Mouse (Mus musculus) MEL (cell line): ENCODE measurements around the gene Cwc22. TPM values are rescaled to one million over a fixed set of nuclear protein-coding genes. Genes with fewer than 3 reads are reported as not detected.

Experiments used
- DNase-seq: peaks from one replicate; pipeline ENCODE4 v3.0.0; 2011; ENCODE audit warnings: low read depth, low spot score
- H3K27ac ChIP-seq: 2 replicates; pipeline ENCODE4 v1.5.1; 2012; ENCODE audit warnings: low read depth, mild to moderate bottlenecking, control low read depth, low read length, moderate library complexity; ENCODE audit not compliant: control insufficient read depth
- H3K27me3 ChIP-seq, 2 experiments: fragments of 150-350 bp in 1 of 2; sonication (generic) in 1 of 2; 2 replicates each; pipeline ENCODE4 v1.6.1; 2012; ENCODE audit warnings: low read length in 2 of 2, mild to moderate bottlenecking in 2 of 2, improper control_type of control experiment in 1 of 2, moderate library complexity in 1 of 2; ENCODE audit not compliant: insufficient read depth in 2 of 2, control insufficient read depth in 1 of 2
- H3K36me3 ChIP-seq, 2 experiments: 2 replicates each; pipeline ENCODE4 v1.6.1; 2012 to 2014; ENCODE audit warnings: low read length in 2 of 2, improper control_type of control experiment in 1 of 2, inconsistent platforms in 1 of 2, mild to moderate bottlenecking in 1 of 2; ENCODE audit not compliant: insufficient read depth in 2 of 2, control insufficient read depth in 1 of 2
- H3K4me1 ChIP-seq, 2 experiments: fragments of 150-350 bp in 1 of 2; sonication (generic) in 1 of 2; 2 replicates each; pipeline ENCODE4 v1.6.1; 2012; ENCODE audit warnings: low read length in 2 of 2, improper control_type of control experiment in 1 of 2, mild to moderate bottlenecking in 1 of 2; ENCODE audit not compliant: insufficient read depth in 2 of 2, control insufficient read depth in 1 of 2
- H3K4me3 ChIP-seq, 2 experiments: fragments of 150-350 bp in 1 of 2; sonication (generic) in 1 of 2; 2 replicates each; pipeline ENCODE4 v1.5.1; 2012; ENCODE audit warnings: low read depth in 2 of 2, low read length in 2 of 2, mild to moderate bottlenecking in 2 of 2, moderate library complexity in 2 of 2, control low read depth in 1 of 2, improper control_type of control experiment in 1 of 2; ENCODE audit not compliant: control insufficient read depth in 1 of 2, insufficient read depth in 1 of 2
- H3K79me2 ChIP-seq: 2 replicates; pipeline ENCODE4 v1.6.1; 2012; ENCODE audit warnings: mild to moderate bottlenecking, low read length, moderate library complexity; ENCODE audit not compliant: control insufficient read depth, poor library complexity, insufficient read depth
- H3K9ac ChIP-seq: 2 replicates; pipeline ENCODE4 v1.6.1; 2012; ENCODE audit warnings: low read depth, mild to moderate bottlenecking, control low read depth, low read length, moderate library complexity; ENCODE audit not compliant: control insufficient read depth, poor library complexity, severe bottlenecking
- H3K9me3 ChIP-seq: fragments of 150-350 bp; sonication (generic); replicated peaks from 2 replicates; pipeline ENCODE4 v1.6.1; 2012; ENCODE audit warnings: mild to moderate bottlenecking, low read length, improper control_type of control experiment, moderate library complexity; ENCODE audit not compliant: insufficient read depth
- CHD1 ChIP-seq: IDR thresholded peaks from 2 replicates; pipeline ENCODE4 v1.6.1; 2012; ENCODE audit warnings: low read depth, mild to moderate bottlenecking, inconsistent platforms, low read length, improper control_type of control experiment
- CHD2 ChIP-seq: IDR thresholded peaks from 2 replicates; pipeline ENCODE4 v1.6.1; 2011; ENCODE audit warnings: low read length, improper control_type of control experiment
- ELF1 ChIP-seq: IDR thresholded peaks from 2 replicates; pipeline ENCODE4 v1.6.1; 2014; ENCODE audit warnings: low read depth, mild to moderate bottlenecking, inconsistent platforms, low read length, improper control_type of control experiment, moderate library complexity
- EP300 ChIP-seq, 2 experiments: IDR thresholded peaks; 2 replicates each; pipeline ENCODE4 v1.6.1; 2011; ENCODE audit warnings: improper control_type of control experiment in 2 of 2, low read length in 2 of 2, low read depth in 1 of 2, mild to moderate bottlenecking in 1 of 2
- ETS1 ChIP-seq: IDR thresholded peaks from 2 replicates; pipeline ENCODE4 v1.6.1; 2012; ENCODE audit warnings: low read depth, mild to moderate bottlenecking, inconsistent platforms, low read length, improper control_type of control experiment, moderate library complexity
- GABPA ChIP-seq: IDR thresholded peaks from 2 replicates; pipeline ENCODE4 v1.6.1; 2012; ENCODE audit warnings: low read depth, mild to moderate bottlenecking, inconsistent platforms, low read length, improper control_type of control experiment, moderate library complexity
- HCFC1 ChIP-seq: IDR thresholded peaks from 2 replicates; pipeline ENCODE4 v1.6.1; 2012; ENCODE audit warnings: low read depth, mild to moderate bottlenecking, inconsistent platforms, low read length, improper control_type of control experiment, moderate library complexity
- JUND ChIP-seq: IDR thresholded peaks from 2 replicates; pipeline ENCODE4 v1.6.1; 2011; ENCODE audit warnings: low read depth, mild to moderate bottlenecking, improper control_type of control experiment, low read length
- MAX ChIP-seq: IDR thresholded peaks from 2 replicates; pipeline ENCODE4 v1.6.1; 2011; ENCODE audit warnings: low read length, improper control_type of control experiment
- MAZ ChIP-seq: IDR thresholded peaks from 2 replicates; pipeline ENCODE4 v1.6.1; 2012; ENCODE audit warnings: low read depth, mild to moderate bottlenecking, inconsistent platforms, low read length, improper control_type of control experiment
- MEF2A ChIP-seq: IDR thresholded peaks from 2 replicates; pipeline ENCODE4 v1.6.1; 2014; ENCODE audit warnings: low read depth, mild to moderate bottlenecking, inconsistent platforms, low read length, improper control_type of control experiment; ENCODE audit not compliant: poor library complexity, insufficient replicate concordance, severe bottlenecking; ENCODE audit errors: extremely low read depth
- MXI1 ChIP-seq: IDR thresholded peaks from 2 replicates; pipeline ENCODE4 v1.6.1; 2011; ENCODE audit warnings: mild to moderate bottlenecking, low read depth, low read length, improper control_type of control experiment
- MYB ChIP-seq: IDR thresholded peaks from 2 replicates; pipeline ENCODE4 v1.6.1; 2011; ENCODE audit warnings: mild to moderate bottlenecking, low read depth, low read length, improper control_type of control experiment
- MYC ChIP-seq: IDR thresholded peaks from 2 replicates; pipeline ENCODE4 v1.6.1; 2011; ENCODE audit warnings: low read depth, mild to moderate bottlenecking, low read length, improper control_type of control experiment, moderate library complexity
- POLR2A ChIP-seq, 2 experiments: IDR thresholded peaks; 2 replicates each; pipeline ENCODE4 v1.6.1; 2011 to 2012; ENCODE audit warnings: low read length in 2 of 2, mild to moderate bottlenecking in 2 of 2, control low read depth in 1 of 2, improper control_type of control experiment in 1 of 2, low read depth in 1 of 2, moderate library complexity in 1 of 2; ENCODE audit not compliant: control insufficient read depth in 1 of 2, insufficient read depth in 1 of 2, poor library complexity in 1 of 2
- POLR2AphosphoS2 ChIP-seq: IDR thresholded peaks from 2 replicates; pipeline ENCODE4 v1.6.1; 2011; ENCODE audit warnings: low read length, improper control_type of control experiment
- POLR2AphosphoS5 ChIP-seq: IDR thresholded peaks from 2 replicates; pipeline ENCODE4 v1.6.1; 2012; ENCODE audit warnings: low read depth, borderline replicate concordance, mild to moderate bottlenecking, inconsistent platforms, low read length, moderate library complexity, mixed read lengths
- RAD21 ChIP-seq: IDR thresholded peaks from 2 replicates; pipeline ENCODE4 v1.6.1; 2011; ENCODE audit warnings: mild to moderate bottlenecking, low read depth, low read length, improper control_type of control experiment
- RCOR1 ChIP-seq: IDR thresholded peaks from 2 replicates; pipeline ENCODE4 v1.6.1; 2012; ENCODE audit warnings: low read depth, mild to moderate bottlenecking, inconsistent platforms, low read length, improper control_type of control experiment
- SIN3A ChIP-seq: IDR thresholded peaks from 2 replicates; pipeline ENCODE4 v1.6.1; 2012; ENCODE audit warnings: low read length, improper control_type of control experiment, inconsistent platforms
- TBP ChIP-seq: IDR thresholded peaks from 2 replicates; pipeline ENCODE4 v1.8.0; 2011; ENCODE audit warnings: low read depth, low read length, improper control_type of control experiment
- TCF12 ChIP-seq: IDR thresholded peaks from 2 replicates; pipeline ENCODE4 v1.6.1; 2014; ENCODE audit warnings: low read depth, mild to moderate bottlenecking, inconsistent platforms, low read length, improper control_type of control experiment, moderate library complexity
- UBTF ChIP-seq: IDR thresholded peaks from 2 replicates; pipeline ENCODE4 v1.6.1; 2012; ENCODE audit warnings: low read depth, mild to moderate bottlenecking, inconsistent platforms, low read length, improper control_type of control experiment, moderate library complexity, borderline replicate concordance; ENCODE audit not compliant: insufficient read depth
- USF2 ChIP-seq, 2 experiments: IDR thresholded peaks; 2 replicates each; pipeline ENCODE4 v1.6.1; 2011 to 2012; ENCODE audit warnings: improper control_type of control experiment in 2 of 2, low read length in 2 of 2, borderline replicate concordance in 1 of 2, inconsistent platforms in 1 of 2, low read depth in 1 of 2, mild to moderate bottlenecking in 1 of 2; ENCODE audit not compliant: insufficient read depth in 1 of 2
- ZMIZ1 ChIP-seq: IDR thresholded peaks from 2 replicates; pipeline ENCODE4 v1.6.1; 2012; ENCODE audit warnings: low read depth, mild to moderate bottlenecking, inconsistent platforms, low read length, improper control_type of control experiment, moderate library complexity
- ZNF384 ChIP-seq: IDR thresholded peaks from 2 replicates; pipeline ENCODE4 v1.6.1; 2012; ENCODE audit warnings: low read depth, mild to moderate bottlenecking, inconsistent platforms, low read length, improper control_type of control experiment
- polyA plus RNA-seq, 2 experiments: library from polyadenylated mRNA; stranded (reverse) in 1 of 2; unstranded in 1 of 2; fragments of >175 nt in 1 of 2; fragments of >200 nt in 1 of 2; gene quantifications; 2 replicates each; pipeline versions ENCODE4 v1.2.1 to v1.2.4; 2012; ENCODE audit warnings: low replicate concordance in 2 of 2, low read depth in 1 of 2; ENCODE audit not compliant: insufficient read length in 2 of 2, insufficient read depth in 1 of 2, missing spikeins in 1 of 2
- total RNA-seq: library from RNA; depleted of rRNA; stranded (reverse); fragments of 300-350 nt; gene quantifications from 2 replicates; pipeline ENCODE4 v1.2.3, GENCODE M21; 2012

Cwc22 gene
- total and polyA plus RNA-seq, 3 experiments, result 54.0 to 72.7 TPM; not detected in 1

- no peak for TF ChIP-seq USF2 (IDR thresholded peaks at IDR 0.05; ENCODE audit: borderline replicate concordance in 1 of 2, insufficient read depth in 1 of 2, low read depth in 1 of 2, low read length in 2 of 2)
- TF ChIP-seq MYB, result no peak
- no peak for TF ChIP-seq POLR2AphosphoS2
- no peak for TF ChIP-seq ZMIZ1
- no peak for TF ChIP-seq TBP
- TF ChIP-seq MYC, result no peak
- no peak for TF ChIP-seq ZNF384
- TF ChIP-seq RAD21, result no peak
- TF ChIP-seq TCF12, result no peak
- TF ChIP-seq POLR2A (IDR thresholded peaks at IDR 0.05; ENCODE audit: control insufficient read depth in 1 of 2, insufficient read depth in 1 of 2, low read depth in 1 of 2, low read length in 2 of 2, poor library complexity in 1 of 2), result no peak
- no peak for TF ChIP-seq GABPA
- TF ChIP-seq RCOR1, result no peak
- no peak for TF ChIP-seq MAX
- TF ChIP-seq CHD2, result no peak
- no peak for TF ChIP-seq CHD1
- TF ChIP-seq ELF1, result no peak
- Histone ChIP-seq H3K9ac (no peak overlapping the region), H3K27ac (no peak overlapping the region), H3K36me3 (peaks cover 0 to 21% of the 10 kb centered on the region in 2 experiments; a peak in 3 of 4 replicates), H3K27me3 (no peaks in the 10 kb centered on the region), H3K4me3 (no peak overlapping the region), H3K9me3 (no peaks in the 10 kb centered on the region), H3K79me2 (peaks cover 28% of the 10 kb centered on the region), H3K4me1 (peaks cover 6 to 7% of the 10 kb centered on the region in 2 experiments; a peak in 3 of 4 replicates)
- DNase-seq, result no peak
Measured at GRCm38 (mm10) chr2:77947161-77947870, 1.1 kb upstream of the Cwc22 start.

GRCm38 (mm10) chr2:77944860-77945595, 1.1 kb downstream of the Cwc22 start:
- no peak for DNase-seq
- peaks cover 0 to 33% of the 10 kb centered on the region in 2 experiments; a peak in 3 of 4 replicates for H3K36me3 ChIP-seq
- TF ChIP-seq ETS1, result no peak
- no peak for TF ChIP-seq USF2 (IDR thresholded peaks at IDR 0.05; ENCODE audit: borderline replicate concordance in 1 of 2, insufficient read depth in 1 of 2, low read depth in 1 of 2, low read length in 2 of 2)
- TF ChIP-seq MXI1, result no peak
- no peak for TF ChIP-seq JUND
- TF ChIP-seq SIN3A, result no peak
- no peak for TF ChIP-seq TBP
- TF ChIP-seq GABPA, result no peak
- TF ChIP-seq CHD1, result no peak
- TF ChIP-seq UBTF, result no peak
- no peak for TF ChIP-seq TCF12
- no peak for TF ChIP-seq POLR2AphosphoS5
- TF ChIP-seq MAZ, result no peak
- TF ChIP-seq ZNF384, result no peak
- TF ChIP-seq HCFC1, result no peak
- TF ChIP-seq EP300 (IDR thresholded peaks at IDR 0.05; ENCODE audit: low read depth in 1 of 2, low read length in 2 of 2), result no peak
- no peak for TF ChIP-seq MEF2A
- peak overlapping the region; percentile 84; the same call in 1 of the 2 replicates for H3K27ac ChIP-seq
- H3K9me3 ChIP-seq, result no peaks in the 10 kb centered on the region
- H3K4me1 ChIP-seq, result peaks cover 12% of the 10 kb centered on the region in 2 experiments; a peak in 3 of 4 replicates
- peak overlapping the region; percentile 60 to 86 for H3K4me3 ChIP-seq
- peak overlapping the region; percentile 94 for H3K9ac ChIP-seq
- no peaks in the 10 kb centered on the region for H3K27me3 ChIP-seq
- H3K79me2 ChIP-seq, result peaks cover 36% of the 10 kb centered on the region
